Mouse (Mus musculus) urinary bladder, postnatal 25 days (tissue): ENCODE measurements around the gene Neu1.
"Not testable (repeated sequence)": the region's sequence is repeated elsewhere in the genome, so short reads cannot be mapped to it uniquely, and the experiment has no call there.

ENCODE experiments used
- DNase-seq: peaks from one replicate; pipeline ENCODE4 v3.0.0; 2022; ENCODE audit warnings: low spot score

Neu1 gene

GRCm38 (mm10) chr17:34931061-34931734 lies at the start of gene Neu1:
Gene Neu1, plus strand, starts transcription at chr17:34931253.
- peak; percentile 95 for DNase-seq

GRCm38 (mm10) chr17:34881683-34882310 lies 49.3 kb upstream of the Neu1 start, which contains the start of gene Gm20547:
Gene Gm20547, minus strand, starts transcription at chr17:34882042.
- DNase-seq = no peak

- no peak for DNase-seq
These were observed 47.7 kb upstream of the Neu1 start for GRCm38 (mm10) chr17:34883332-34883731.

GRCm38 (mm10) chr17:34884704-34885103 lies 46.3 kb upstream of the Neu1 start:
- DNase-seq = no peak

GRCm38 (mm10) chr17:34885615-34886014 lies 45.4 kb upstream of the Neu1 start:
- DNase-seq = no peak

GRCm38 (mm10) chr17:34887942-34888341 lies 43.1 kb upstream of the Neu1 start:
- DNase-seq = no peak

GRCm38 (mm10) chr17:34890074-34890743 lies 40.8 kb upstream of the Neu1 start:
- no peak for DNase-seq

- DNase-seq = no peak
These were observed 39.7 kb upstream of the Neu1 start for GRCm38 (mm10) chr17:34891377-34891776.

GRCm38 (mm10) chr17:34893072-34893824 lies 37.8 kb upstream of the Neu1 start:
- no peak for DNase-seq

GRCm38 (mm10) chr17:34894074-34894597 lies 36.9 kb upstream of the Neu1 start:
- DNase-seq = peak; percentile 94

- peak; percentile 68 for DNase-seq
These were observed 36.1 kb upstream of the Neu1 start for GRCm38 (mm10) chr17:34894801-34895530.

GRCm38 (mm10) chr17:34895724-34896123 lies 35.3 kb upstream of the Neu1 start:
- DNase-seq = no peak

- DNase-seq = no peak
These were observed 34.7 kb upstream of the Neu1 start for GRCm38 (mm10) chr17:34896366-34896765.

- DNase-seq = no peak
These were observed 33.5 kb upstream of the Neu1 start for GRCm38 (mm10) chr17:34897373-34898159.

- DNase-seq = peak; percentile 76
These were observed 32.9 kb upstream of the Neu1 start, which contains the start of the genes C2 and Ehmt2 for GRCm38 (mm10) chr17:34898160-34898586. Gene C2, minus strand, starts transcription at chr17:34898265. Gene Ehmt2, plus strand, starts transcription at chr17:34898469.

- no peak for DNase-seq
These were observed 32.4 kb upstream of the Neu1 start for GRCm38 (mm10) chr17:34898706-34899052.

- DNase-seq = peak; percentile 48
These were observed 31.8 kb upstream of the Neu1 start for GRCm38 (mm10) chr17:34899053-34899889.

- DNase-seq = no peak
These were observed 31.2 kb upstream of the Neu1 start for GRCm38 (mm10) chr17:34899890-34900243.

- DNase-seq = not testable (repeated sequence)
These were observed 30.2 kb upstream of the Neu1 start for GRCm38 (mm10) chr17:34900826-34901225.

- DNase-seq = not testable (repeated sequence)
These were observed 29.1 kb upstream of the Neu1 start for GRCm38 (mm10) chr17:34901948-34902347.
